Mouse (Mus musculus) stomach, postnatal 0 days (tissue): ENCODE results near the gene Irs2.

Experiments
- CTCF ChIP-seq: IDR thresholded peaks from 2 replicates; pipeline ENCODE4 v1.5.1; 2016; ENCODE audit warnings: antibody characterized with exemption, low read depth, mild to moderate bottlenecking, moderate library complexity
- EP300 ChIP-seq: optimal IDR thresholded peaks from 2 replicates; pipeline ENCODE3; 2016; ENCODE audit warnings: antibody characterized with exemption

GRCm38 (mm10) chr8:11006276-11006630, 2.0 kb downstream of the Irs2 start:
- TF ChIP-seq CTCF (no peak), EP300 (no peak)
